Mouse (Mus musculus): ENCODE data around the gene Nav2. TPM values are rescaled to one million over a fixed set of nuclear protein-coding genes. Genes with fewer than 3 reads are reported as not detected.
A peak's percentile ranks its signal among the peaks of the same experiment; 100 is the strongest.

The Nav2 gene
- polyA plus RNA-seq, 1 experiment from 2014 or later, result 22.4 TPM

DNA sequence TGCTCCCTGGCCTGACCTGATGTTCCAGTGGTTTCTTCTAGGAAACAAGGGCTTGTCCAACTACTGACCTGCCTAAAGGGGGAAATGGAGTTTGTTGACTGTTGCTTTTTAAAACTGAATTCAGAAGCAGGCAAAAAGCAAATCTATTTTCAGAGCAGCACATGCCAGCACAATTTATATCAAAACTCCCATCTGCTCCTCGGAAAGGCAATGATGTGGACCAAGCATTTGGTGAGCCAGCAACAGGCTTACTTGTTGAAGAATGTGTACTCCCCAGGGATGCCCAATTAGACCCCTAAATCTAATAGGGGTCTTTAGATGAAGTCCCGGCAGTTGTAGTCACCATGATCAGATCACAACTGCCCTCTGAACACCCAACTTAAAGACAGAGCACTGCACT is 125.7 kb downstream of the Nav2 start:
- H3K9ac ChIP-seq (replicated peaks; ENCODE audit: low read depth), result no peak overlapping the region
- TF ChIP-seq EP300 (IDR thresholded peaks at IDR 0.05) (no peak), CTCF (IDR thresholded peaks at IDR 0.05) (no peak)
- no peaks in the 10 kb centered on the region for H3K4me1 ChIP-seq (ENCODE audit: insufficient read depth, low read depth, low read length)
- ATAC-seq (no peak), DNase-seq (ENCODE audit: low spot score) (no peak)
- no peak overlapping the region for H3K4me2 ChIP-seq (replicated peaks; ENCODE audit: low read depth, low read length)
- H3K4me3 ChIP-seq (ENCODE audit: low read depth, low read length), result no peak overlapping the region
- 89% methylated on average over 2 of the region's 2 CpGs for WGBS
- no peak overlapping the region for H3K27ac ChIP-seq (ENCODE audit: low read length)
- H3K27me3 ChIP-seq (replicated peaks; ENCODE audit: insufficient read depth, low read length), result no peaks in the 10 kb centered on the region
- no peaks in the 10 kb centered on the region for H3K36me3 ChIP-seq (ENCODE audit: insufficient read depth, low read length)
- H3K9me3 ChIP-seq (ENCODE audit: low read length), result no peaks in the 10 kb centered on the region

GRCm38 (mm10) chr7:49040163-49040562 is 131.6 kb downstream of the Nav2 start:
- H3K36me3 ChIP-seq (ENCODE audit: insufficient read depth, low read length), result no peaks in the 10 kb centered on the region
- WGBS, result 60% methylated on average over 8 of the region's 8 CpGs
- H3K9ac ChIP-seq (replicated peaks; ENCODE audit: low read depth), result no peak overlapping the region
- ATAC-seq (peak; percentile 61), DNase-seq (ENCODE audit: low spot score) (peak; percentile 81)
- no peak overlapping the region for H3K4me3 ChIP-seq (ENCODE audit: low read depth, low read length)
- H3K27me3 ChIP-seq (replicated peaks; ENCODE audit: insufficient read depth, low read length), result no peaks in the 10 kb centered on the region
- no peaks in the 10 kb centered on the region for H3K4me1 ChIP-seq (ENCODE audit: insufficient read depth, low read depth, low read length)
- no peak overlapping the region for H3K4me2 ChIP-seq (replicated peaks; ENCODE audit: low read depth, low read length)
- H3K9me3 ChIP-seq (ENCODE audit: low read length), result no peaks in the 10 kb centered on the region
- no peak overlapping the region for H3K27ac ChIP-seq (ENCODE audit: low read length)
- TF ChIP-seq CTCF (IDR thresholded peaks at IDR 0.05) (no peak), EP300 (IDR thresholded peaks at IDR 0.05) (peak; percentile 77)

DNA sequence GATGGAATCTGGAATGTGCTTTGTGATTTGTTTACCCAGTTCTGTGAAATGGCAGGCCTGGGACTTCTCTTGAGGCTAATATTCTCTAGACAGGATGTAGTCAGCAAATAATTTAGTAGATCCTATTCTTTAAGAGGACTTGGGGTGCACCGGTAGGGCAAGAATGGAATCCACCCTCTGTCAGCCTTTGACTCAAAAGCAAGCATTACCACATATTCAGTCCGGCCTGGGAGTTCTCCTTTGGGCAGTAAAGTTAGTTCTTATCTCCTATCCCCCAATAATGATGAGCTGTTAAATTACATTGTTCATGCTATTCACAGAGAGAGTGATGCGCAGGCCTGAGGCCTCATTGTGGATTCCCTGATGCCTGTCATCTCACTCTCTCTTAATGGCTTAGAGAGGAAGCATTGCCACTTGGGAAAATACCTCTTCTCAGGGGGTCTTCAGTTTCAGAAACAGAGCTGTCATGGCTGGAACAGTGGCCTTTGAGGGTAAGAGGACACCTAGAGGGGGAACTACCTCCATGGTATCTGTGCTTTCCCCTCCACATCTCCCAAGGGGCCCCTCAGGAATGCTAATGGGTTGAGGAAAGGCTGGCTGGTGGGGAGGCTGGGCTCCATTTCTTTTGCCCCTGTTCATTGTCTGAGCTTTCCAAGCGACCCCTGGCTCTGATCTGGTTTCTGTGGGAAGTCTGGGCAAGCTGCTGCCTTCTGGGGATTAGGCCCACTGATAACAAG is 133.0 kb downstream of the Nav2 start:
- WGBS, result 42% methylated on average over 4 of the region's 4 CpGs
- H3K4me1 ChIP-seq (ENCODE audit: insufficient read depth, low read depth, low read length), result no peaks in the 10 kb centered on the region; the same call in 1 of the 2 replicates
- no peak overlapping the region for H3K4me2 ChIP-seq (replicated peaks; ENCODE audit: low read depth, low read length)
- H3K9ac ChIP-seq (replicated peaks; ENCODE audit: low read depth), result no peak overlapping the region
- H3K4me3 ChIP-seq (ENCODE audit: low read depth, low read length), result no peak overlapping the region
- peak overlapping the region; percentile 32; the same call in 1 of the 2 replicates for H3K27ac ChIP-seq (ENCODE audit: low read length)
- TF ChIP-seq EP300 (IDR thresholded peaks at IDR 0.05), result no peak
- TF ChIP-seq CTCF (IDR thresholded peaks at IDR 0.05), result no peak
- H3K36me3 ChIP-seq (ENCODE audit: insufficient read depth, low read length), result no peaks in the 10 kb centered on the region
- H3K27me3 ChIP-seq (replicated peaks; ENCODE audit: insufficient read depth, low read length), result no peaks in the 10 kb centered on the region
- H3K9me3 ChIP-seq (ENCODE audit: low read length), result no peaks in the 10 kb centered on the region
- ATAC-seq (peak; percentile 71), DNase-seq (ENCODE audit: low spot score) (peak; percentile 78)

- no peak overlapping the region for H3K4me2 ChIP-seq (replicated peaks; ENCODE audit: low read depth, low read length)
- H3K27me3 ChIP-seq (replicated peaks; ENCODE audit: insufficient read depth, low read length), result no peaks in the 10 kb centered on the region
- no peaks in the 10 kb centered on the region for H3K36me3 ChIP-seq (ENCODE audit: insufficient read depth, low read length)
- H3K9me3 ChIP-seq (ENCODE audit: low read length), result no peaks in the 10 kb centered on the region
- peak overlapping the region; percentile 20; the same call in 1 of the 2 replicates for H3K27ac ChIP-seq (ENCODE audit: low read length)
- TF ChIP-seq EP300 (IDR thresholded peaks at IDR 0.05) (0 out of 2 replicates have a peak, but pooled peaks have one; percentile 14), CTCF (IDR thresholded peaks at IDR 0.05) (no peak)
- H3K4me3 ChIP-seq (ENCODE audit: low read depth, low read length), result no peak overlapping the region
- DNase-seq (ENCODE audit: low spot score) (peak; percentile 76), ATAC-seq (peak; percentile 65)
- H3K4me1 ChIP-seq (ENCODE audit: insufficient read depth, low read depth, low read length), result no peaks in the 10 kb centered on the region; the same call in 1 of the 2 replicates
- no peak overlapping the region for H3K9ac ChIP-seq (replicated peaks; ENCODE audit: low read depth)
- WGBS, result 55% methylated on average over 6 of the region's 6 CpGs
Measured at GRCm38 (mm10) chr7:49045499-49046346, 137.2 kb downstream of the Nav2 start.

GRCm38 (mm10) chr7:49046347-49046989 is 138.0 kb downstream of the Nav2 start:
- Histone ChIP-seq H3K27ac (ENCODE audit: low read length) (peak overlapping the region; percentile 20; the same call in 1 of the 2 replicates), H3K4me1 (ENCODE audit: insufficient read depth, low read depth, low read length) (no peaks in the 10 kb centered on the region; the same call in 1 of the 2 replicates), H3K4me3 (ENCODE audit: low read depth, low read length) (no peak overlapping the region), H3K4me2 (replicated peaks; ENCODE audit: low read depth, low read length) (no peak overlapping the region), H3K9me3 (ENCODE audit: low read length) (no peaks in the 10 kb centered on the region), H3K36me3 (ENCODE audit: insufficient read depth, low read length) (no peaks in the 10 kb centered on the region), H3K9ac (replicated peaks; ENCODE audit: low read depth) (no peak overlapping the region), H3K27me3 (replicated peaks; ENCODE audit: insufficient read depth, low read length) (no peaks in the 10 kb centered on the region)
- TF ChIP-seq EP300 (IDR thresholded peaks at IDR 0.05), result no peak
- DNase-seq (ENCODE audit: low spot score) (peak; percentile 18), ATAC-seq (no peak)
- WGBS, result 50% methylated on average over 6 of the region's 6 CpGs

DNA sequence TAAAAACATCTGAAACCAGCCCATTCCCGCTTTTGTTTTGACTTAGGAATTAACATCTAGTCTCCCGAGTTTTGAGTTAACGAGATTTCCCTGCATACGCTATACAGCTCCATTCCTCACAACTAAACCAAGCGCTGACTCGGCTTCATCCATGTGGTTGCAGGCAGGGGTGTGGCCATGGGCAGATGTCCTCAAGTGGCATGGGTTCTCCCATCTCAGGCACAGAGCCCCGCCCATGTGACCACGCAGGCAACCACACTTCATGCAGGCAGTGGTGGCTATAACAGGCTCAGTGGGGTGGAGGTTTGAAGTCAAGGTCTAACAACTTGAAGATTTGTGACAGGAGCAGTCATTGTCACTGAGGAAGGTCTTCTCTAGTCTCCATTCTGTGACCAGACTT is 138.8 kb downstream of the Nav2 start:
- no peaks in the 10 kb centered on the region; the same call in 1 of the 2 replicates for H3K4me1 ChIP-seq (ENCODE audit: insufficient read depth, low read depth, low read length)
- H3K4me3 ChIP-seq (ENCODE audit: low read depth, low read length), result no peak overlapping the region
- no peaks in the 10 kb centered on the region for H3K9me3 ChIP-seq (ENCODE audit: low read length)
- no peak overlapping the region for H3K27ac ChIP-seq (ENCODE audit: low read length)
- TF ChIP-seq EP300 (IDR thresholded peaks at IDR 0.05), result no peak
- no peak for TF ChIP-seq CTCF (IDR thresholded peaks at IDR 0.05)
- ATAC-seq (peak; percentile 31; the same call in 1 of the 2 replicates), DNase-seq (ENCODE audit: low spot score) (peak; percentile 14)
- no peaks in the 10 kb centered on the region for H3K27me3 ChIP-seq (replicated peaks; ENCODE audit: insufficient read depth, low read length)
- H3K4me2 ChIP-seq (replicated peaks; ENCODE audit: low read depth, low read length), result no peak overlapping the region
- no peaks in the 10 kb centered on the region for H3K36me3 ChIP-seq (ENCODE audit: insufficient read depth, low read length)
- H3K9ac ChIP-seq (replicated peaks; ENCODE audit: low read depth), result no peak overlapping the region
- WGBS, result 48% methylated on average over 8 of the region's 8 CpGs

Data from lung, postnatal 0 days (tissue).